Mouse (Mus musculus): ENCODE results near the gene Ift43. TPM values are rescaled to one million over a fixed set of nuclear protein-coding genes. Genes with fewer than 3 reads are reported as not detected.

The Ift43 gene
- 2.2 TPM for polyA plus RNA-seq (2017; shearing (Covaris generic))

GRCm38 (mm10) chr12:86082481-86083012, at the start of gene Ift43:
Gene Ift43, plus strand, starts transcription at chr12:86082541.

GRCm38 (mm10) chr12:86078553-86079201, 3.7 kb upstream of the Ift43 start, which contains the start of gene Tgfb3:
Gene Tgfb3, minus strand, starts transcription at chr12:86079041.

Other genes starting within 250 kb of the Ift43 start
- 0.51 TPM for gene Tgfb3, start 3.5 kb upstream of the Ift43 start, polyA plus RNA-seq (2017; shearing (Covaris generic))
- gene Gpatch2l, start 159.3 kb downstream of the Ift43 start, polyA plus RNA-seq (2017; shearing (Covaris generic)): 32.4 TPM

Measured in CD4-positive, CD25-positive, alpha-beta regulatory T cell (primary cell).